Mouse (Mus musculus) MEL (cell line): ENCODE data around the gene 5730596B20Rik. TPM values are rescaled to one million over a fixed set of nuclear protein-coding genes. Genes with fewer than 3 reads are reported as not detected.

ENCODE experiments used
- DNase-seq: peaks from one replicate; pipeline ENCODE4 v3.0.0; 2011; ENCODE audit warnings: low read depth, low spot score
- H3K27ac ChIP-seq: 2 replicates; pipeline ENCODE4 v1.5.1; 2012; ENCODE audit warnings: low read depth, mild to moderate bottlenecking, control low read depth, low read length, moderate library complexity; ENCODE audit not compliant: control insufficient read depth
- H3K27me3 ChIP-seq, 2 experiments: fragments of 150-350 bp in 1 of 2; sonication (generic) in 1 of 2; 2 replicates each; pipeline ENCODE4 v1.6.1; 2012; ENCODE audit warnings: low read length in 2 of 2, mild to moderate bottlenecking in 2 of 2, improper control_type of control experiment in 1 of 2, moderate library complexity in 1 of 2; ENCODE audit not compliant: insufficient read depth in 2 of 2, control insufficient read depth in 1 of 2
- H3K36me3 ChIP-seq, 2 experiments: 2 replicates each; pipeline ENCODE4 v1.6.1; 2012 to 2014; ENCODE audit warnings: low read length in 2 of 2, improper control_type of control experiment in 1 of 2, inconsistent platforms in 1 of 2, mild to moderate bottlenecking in 1 of 2; ENCODE audit not compliant: insufficient read depth in 2 of 2, control insufficient read depth in 1 of 2
- H3K4me1 ChIP-seq, 2 experiments: fragments of 150-350 bp in 1 of 2; sonication (generic) in 1 of 2; 2 replicates each; pipeline ENCODE4 v1.6.1; 2012; ENCODE audit warnings: low read length in 2 of 2, improper control_type of control experiment in 1 of 2, mild to moderate bottlenecking in 1 of 2; ENCODE audit not compliant: insufficient read depth in 2 of 2, control insufficient read depth in 1 of 2
- H3K4me3 ChIP-seq, 2 experiments: fragments of 150-350 bp in 1 of 2; sonication (generic) in 1 of 2; 2 replicates each; pipeline ENCODE4 v1.5.1; 2012; ENCODE audit warnings: low read depth in 2 of 2, low read length in 2 of 2, mild to moderate bottlenecking in 2 of 2, moderate library complexity in 2 of 2, control low read depth in 1 of 2, improper control_type of control experiment in 1 of 2; ENCODE audit not compliant: control insufficient read depth in 1 of 2, insufficient read depth in 1 of 2
- H3K79me2 ChIP-seq: 2 replicates; pipeline ENCODE4 v1.6.1; 2012; ENCODE audit warnings: mild to moderate bottlenecking, low read length, moderate library complexity; ENCODE audit not compliant: control insufficient read depth, poor library complexity, insufficient read depth
- H3K9ac ChIP-seq: 2 replicates; pipeline ENCODE4 v1.6.1; 2012; ENCODE audit warnings: low read depth, mild to moderate bottlenecking, control low read depth, low read length, moderate library complexity; ENCODE audit not compliant: control insufficient read depth, poor library complexity, severe bottlenecking
- H3K9me3 ChIP-seq: fragments of 150-350 bp; sonication (generic); replicated peaks from 2 replicates; pipeline ENCODE4 v1.6.1; 2012; ENCODE audit warnings: mild to moderate bottlenecking, low read length, improper control_type of control experiment, moderate library complexity; ENCODE audit not compliant: insufficient read depth
- BHLHE40 ChIP-seq: IDR thresholded peaks from 2 replicates; pipeline ENCODE4 v1.6.1; 2012; ENCODE audit warnings: low read depth, mild to moderate bottlenecking, inconsistent platforms, low read length, improper control_type of control experiment, borderline replicate concordance
- CHD1 ChIP-seq: IDR thresholded peaks from 2 replicates; pipeline ENCODE4 v1.6.1; 2012; ENCODE audit warnings: low read depth, mild to moderate bottlenecking, inconsistent platforms, low read length, improper control_type of control experiment
- CHD2 ChIP-seq: IDR thresholded peaks from 2 replicates; pipeline ENCODE4 v1.6.1; 2011; ENCODE audit warnings: low read length, improper control_type of control experiment
- CTCF ChIP-seq, 3 experiments: IDR thresholded peaks in 2 of 3; conservative IDR thresholded peaks in 1 of 3; 2 replicates each; pipeline ENCODE4 v1.5.1; 2011 to 2012; ENCODE audit warnings: low read length in 3 of 3, low read depth in 2 of 3, mild to moderate bottlenecking in 2 of 3, improper control_type of control experiment in 1 of 3, inconsistent platforms in 1 of 3, mixed read lengths in 1 of 3, moderate library complexity in 1 of 3; ENCODE audit not compliant: control insufficient read depth in 1 of 3, insufficient read depth in 1 of 3, poor library complexity in 1 of 3, severe bottlenecking in 1 of 3
- E2F4 ChIP-seq: IDR thresholded peaks from 2 replicates; pipeline ENCODE4 v1.6.1; 2011; ENCODE audit warnings: low read depth, low read length, improper control_type of control experiment, borderline replicate concordance
- ELF1 ChIP-seq: IDR thresholded peaks from 2 replicates; pipeline ENCODE4 v1.6.1; 2014; ENCODE audit warnings: low read depth, mild to moderate bottlenecking, inconsistent platforms, low read length, improper control_type of control experiment, moderate library complexity
- ETS1 ChIP-seq: IDR thresholded peaks from 2 replicates; pipeline ENCODE4 v1.6.1; 2012; ENCODE audit warnings: low read depth, mild to moderate bottlenecking, inconsistent platforms, low read length, improper control_type of control experiment, moderate library complexity
- GABPA ChIP-seq: IDR thresholded peaks from 2 replicates; pipeline ENCODE4 v1.6.1; 2012; ENCODE audit warnings: low read depth, mild to moderate bottlenecking, inconsistent platforms, low read length, improper control_type of control experiment, moderate library complexity
- GATA1 ChIP-seq: IDR thresholded peaks from 2 replicates; pipeline ENCODE4 v1.6.1; 2011; ENCODE audit warnings: low read depth, low read length, improper control_type of control experiment
- HCFC1 ChIP-seq: IDR thresholded peaks from 2 replicates; pipeline ENCODE4 v1.6.1; 2012; ENCODE audit warnings: low read depth, mild to moderate bottlenecking, inconsistent platforms, low read length, improper control_type of control experiment, moderate library complexity
- JUND ChIP-seq: IDR thresholded peaks from 2 replicates; pipeline ENCODE4 v1.6.1; 2011; ENCODE audit warnings: low read depth, mild to moderate bottlenecking, improper control_type of control experiment, low read length
- MAZ ChIP-seq: IDR thresholded peaks from 2 replicates; pipeline ENCODE4 v1.6.1; 2012; ENCODE audit warnings: low read depth, mild to moderate bottlenecking, inconsistent platforms, low read length, improper control_type of control experiment
- MEF2A ChIP-seq: IDR thresholded peaks from 2 replicates; pipeline ENCODE4 v1.6.1; 2014; ENCODE audit warnings: low read depth, mild to moderate bottlenecking, inconsistent platforms, low read length, improper control_type of control experiment; ENCODE audit not compliant: poor library complexity, insufficient replicate concordance, severe bottlenecking; ENCODE audit errors: extremely low read depth
- MXI1 ChIP-seq: IDR thresholded peaks from 2 replicates; pipeline ENCODE4 v1.6.1; 2011; ENCODE audit warnings: mild to moderate bottlenecking, low read depth, low read length, improper control_type of control experiment
- MYB ChIP-seq: IDR thresholded peaks from 2 replicates; pipeline ENCODE4 v1.6.1; 2011; ENCODE audit warnings: mild to moderate bottlenecking, low read depth, low read length, improper control_type of control experiment
- NRF1 ChIP-seq: IDR thresholded peaks from 2 replicates; pipeline ENCODE4 v1.6.1; 2014; ENCODE audit warnings: low read depth, mild to moderate bottlenecking, inconsistent platforms, low read length, improper control_type of control experiment, moderate library complexity; ENCODE audit not compliant: poor library complexity, insufficient read depth, severe bottlenecking
- POLR2AphosphoS5 ChIP-seq: IDR thresholded peaks from 2 replicates; pipeline ENCODE4 v1.6.1; 2012; ENCODE audit warnings: low read depth, borderline replicate concordance, mild to moderate bottlenecking, inconsistent platforms, low read length, moderate library complexity, mixed read lengths
- RCOR1 ChIP-seq: IDR thresholded peaks from 2 replicates; pipeline ENCODE4 v1.6.1; 2012; ENCODE audit warnings: low read depth, mild to moderate bottlenecking, inconsistent platforms, low read length, improper control_type of control experiment
- SIN3A ChIP-seq: IDR thresholded peaks from 2 replicates; pipeline ENCODE4 v1.6.1; 2012; ENCODE audit warnings: low read length, improper control_type of control experiment, inconsistent platforms
- SMC3 ChIP-seq: IDR thresholded peaks from 2 replicates; pipeline ENCODE4 v1.6.1; 2011; ENCODE audit warnings: low read depth, low read length, improper control_type of control experiment
- TAL1 ChIP-seq: IDR thresholded peaks from 2 replicates; pipeline ENCODE4 v1.6.1; 2012; ENCODE audit warnings: mild to moderate bottlenecking, inconsistent platforms, low read length, moderate library complexity, mixed read lengths
- TBP ChIP-seq: IDR thresholded peaks from 2 replicates; pipeline ENCODE4 v1.8.0; 2011; ENCODE audit warnings: low read depth, low read length, improper control_type of control experiment
- USF1 ChIP-seq: IDR thresholded peaks from 2 replicates; pipeline ENCODE4 v1.6.1; 2014; ENCODE audit warnings: low read depth, mild to moderate bottlenecking, inconsistent platforms, low read length, improper control_type of control experiment, moderate library complexity
- USF2 ChIP-seq, 2 experiments: IDR thresholded peaks; 2 replicates each; pipeline ENCODE4 v1.6.1; 2011 to 2012; ENCODE audit warnings: improper control_type of control experiment in 2 of 2, low read length in 2 of 2, borderline replicate concordance in 1 of 2, inconsistent platforms in 1 of 2, low read depth in 1 of 2, mild to moderate bottlenecking in 1 of 2; ENCODE audit not compliant: insufficient read depth in 1 of 2
- ZKSCAN1 ChIP-seq: IDR thresholded peaks from 2 replicates; pipeline ENCODE4 v1.6.1; 2012; ENCODE audit warnings: low read depth, mild to moderate bottlenecking, inconsistent platforms, low read length, improper control_type of control experiment, moderate library complexity
- ZMIZ1 ChIP-seq: IDR thresholded peaks from 2 replicates; pipeline ENCODE4 v1.6.1; 2012; ENCODE audit warnings: low read depth, mild to moderate bottlenecking, inconsistent platforms, low read length, improper control_type of control experiment, moderate library complexity
- ZNF384 ChIP-seq: IDR thresholded peaks from 2 replicates; pipeline ENCODE4 v1.6.1; 2012; ENCODE audit warnings: low read depth, mild to moderate bottlenecking, inconsistent platforms, low read length, improper control_type of control experiment
- polyA plus RNA-seq, 2 experiments: library from polyadenylated mRNA; stranded (reverse) in 1 of 2; unstranded in 1 of 2; fragments of >175 nt in 1 of 2; fragments of >200 nt in 1 of 2; gene quantifications; 2 replicates each; pipeline versions ENCODE4 v1.2.1 to v1.2.4; 2012; ENCODE audit warnings: low replicate concordance in 2 of 2, low read depth in 1 of 2; ENCODE audit not compliant: insufficient read length in 2 of 2, insufficient read depth in 1 of 2, missing spikeins in 1 of 2
- total RNA-seq: library from RNA; depleted of rRNA; stranded (reverse); fragments of 300-350 nt; gene quantifications from 2 replicates; pipeline ENCODE4 v1.2.3, GENCODE M21; 2012

The 5730596B20Rik gene
- total and polyA plus RNA-seq, 3 experiments = not detected

GRCm38 (mm10) chr6:52151571-52151970, 25.7 kb upstream of the 5730596B20Rik start:
- Histone ChIP-seq H3K79me2 (no peaks in the 10 kb centered on the region), H3K27me3 (peaks cover 0 to 4% of the 10 kb centered on the region in 2 experiments; a peak in 2 of 4 replicates), H3K9me3 (no peaks in the 10 kb centered on the region)
- TF ChIP-seq MXI1 (no peak), JUND (no peak), USF2 (IDR thresholded peaks at IDR 0.05; ENCODE audit: borderline replicate concordance in 1 of 2, insufficient read depth in 1 of 2, low read depth in 1 of 2, low read length in 2 of 2) (no peak), CHD1 (no peak), GABPA (no peak), GATA1 (no peak), TAL1 (no peak), TBP (no peak), ZMIZ1 (no peak), HCFC1 (no peak), MYB (no peak), MEF2A (no peak), ELF1 (no peak), E2F4 (no peak), RCOR1 (no peak), BHLHE40 (no peak), SIN3A (no peak), CHD2 (no peak)
- TF ChIP-seq, all 39 proteins: peak for 0
- DNase-seq = no peak
- no peaks in the 10 kb centered on the region for H3K4me1 ChIP-seq
- H3K4me3 ChIP-seq = no peak overlapping the region
- H3K36me3 ChIP-seq = no peaks in the 10 kb centered on the region
- H3K27ac ChIP-seq = no peak overlapping the region
- no peak overlapping the region for H3K9ac ChIP-seq

GRCm38 (mm10) chr6:52152226-52153193, 24.8 kb upstream of the 5730596B20Rik start:
- H3K9ac ChIP-seq = no peak overlapping the region
- H3K27ac ChIP-seq = no peak overlapping the region
- H3K4me3 ChIP-seq = no peak overlapping the region
- H3K36me3 ChIP-seq = no peaks in the 10 kb centered on the region
- no peaks in the 10 kb centered on the region for H3K4me1 ChIP-seq
- no peak for DNase-seq
- peaks cover 0 to 4% of the 10 kb centered on the region in 2 experiments; a peak in 2 of 4 replicates for H3K27me3 ChIP-seq
- H3K79me2 ChIP-seq = no peaks in the 10 kb centered on the region
- no peaks in the 10 kb centered on the region for H3K9me3 ChIP-seq
- no peak for TF ChIP-seq ZNF384
- no peak for TF ChIP-seq CHD1
- TF ChIP-seq CTCF (IDR thresholded peaks at IDR 0.05 in 2 of 3, conservative IDR thresholded peaks at IDR 0.05 in 1 of 3; ENCODE audit: control insufficient read depth in 1 of 3, insufficient read depth in 1 of 3, low read depth in 2 of 3, low read length in 3 of 3, poor library complexity in 1 of 3, severe bottlenecking in 1 of 3) = no peak
- no peak for TF ChIP-seq USF2 (IDR thresholded peaks at IDR 0.05; ENCODE audit: borderline replicate concordance in 1 of 2, insufficient read depth in 1 of 2, low read depth in 1 of 2, low read length in 2 of 2)
- no peak for TF ChIP-seq ZKSCAN1
- no peak for TF ChIP-seq ETS1
- TF ChIP-seq RCOR1 = no peak
- no peak for TF ChIP-seq HCFC1
- no peak for TF ChIP-seq USF1
- TF ChIP-seq GATA1 = no peak
- no peak for TF ChIP-seq POLR2AphosphoS5
- no peak for TF ChIP-seq SMC3
- TF ChIP-seq MAZ = no peak
- no peak for TF ChIP-seq MYB
- TF ChIP-seq MEF2A = no peak
- TF ChIP-seq NRF1 = no peak
- TF ChIP-seq SIN3A = no peak
- TF ChIP-seq GABPA = no peak
